Mouse (Mus musculus) liver, embryonic 14.5 days (tissue): Measurements from ENCODE around the gene Dnajb8. TPM values are rescaled to one million over a fixed set of nuclear protein-coding genes. Genes with fewer than 3 reads are reported as not detected.

ENCODE experiments used
- ATAC-seq: fragments of 200-750 bp; cut with Nextera tagmentation; 2 replicates; pipeline ENCODE4 v1.8.0; 2017; ENCODE audit warnings: moderate number of reproducible peaks, mild to moderate bottlenecking, moderate library complexity; ENCODE audit not compliant: insufficient read depth
- DNase-seq, 3 experiments: peaks; one replicate each; pipeline ENCODE4 v3.0.0-alpha.2; 2012 to 2013; ENCODE audit warnings: low read depth in 3 of 3, low spot score in 3 of 3
- H3K27ac ChIP-seq: fragments of 300-500 bp; sonication (generic); 2 replicates; pipeline ENCODE4 v1.5.1; 2014; ENCODE audit warnings: moderate library complexity, mild to moderate bottlenecking, control low read depth, inconsistent platforms
- H3K27me3 ChIP-seq: fragments of 300-500 bp; sonication (generic); 2 replicates; pipeline ENCODE4 v1.6.1; 2014; ENCODE audit warnings: mild to moderate bottlenecking, low read length, moderate library complexity; ENCODE audit not compliant: control insufficient read depth, insufficient read depth
- H3K36me3 ChIP-seq: fragments of 300-500 bp; sonication (generic); replicated peaks from 2 replicates; pipeline ENCODE4 v1.6.1; 2014; ENCODE audit warnings: low read depth; ENCODE audit not compliant: control insufficient read depth, insufficient read depth
- H3K4me1 ChIP-seq, 2 experiments: fragments of 200-500 bp in 1 of 2; fragments of 300-500 bp in 1 of 2; sonication (generic) in 1 of 2; replicated peaks; 2 replicates each; pipeline ENCODE4 v1.6.1; 2012 to 2014; ENCODE audit warnings: antibody characterized with exemption in 1 of 2, inconsistent platforms in 1 of 2, low read length in 1 of 2; ENCODE audit not compliant: control insufficient read depth in 2 of 2, insufficient read depth in 2 of 2
- H3K4me2 ChIP-seq: fragments of 300-500 bp; sonication (generic); 2 replicates; pipeline ENCODE4 v1.6.1; 2014; ENCODE audit warnings: low read depth, mild to moderate bottlenecking, control low read depth, moderate library complexity
- H3K4me3 ChIP-seq, 2 experiments: fragments of 200-500 bp in 1 of 2; fragments of 300-500 bp in 1 of 2; sonication (generic) in 1 of 2; 2 replicates each; pipeline ENCODE4 v1.5.1; 2012 to 2014; ENCODE audit warnings: low read depth in 2 of 2, low read length in 2 of 2, mild to moderate bottlenecking in 2 of 2, control low read depth in 1 of 2, inconsistent platforms in 1 of 2, moderate library complexity in 1 of 2; ENCODE audit not compliant: insufficient read depth in 1 of 2
- H3K9ac ChIP-seq: fragments of 300-500 bp; sonication (generic); replicated peaks from 2 replicates; pipeline ENCODE4 v1.6.1; 2014; ENCODE audit warnings: mild to moderate bottlenecking, control low read depth, moderate library complexity
- H3K9me3 ChIP-seq: fragments of 300-500 bp; sonication (generic); 2 replicates; pipeline ENCODE4 v1.6.1; 2016; ENCODE audit warnings: low read length, mixed read lengths; ENCODE audit not compliant: control insufficient read depth
- CTCF ChIP-seq: IDR thresholded peaks from 2 replicates; pipeline ENCODE4 v1.5.1; 2016; ENCODE audit warnings: antibody characterized with exemption, low read depth, control low read depth
- EP300 ChIP-seq: IDR thresholded peaks from 2 replicates; pipeline ENCODE4 v1.6.1; 2016; ENCODE audit warnings: antibody characterized with exemption, low read depth
- WGBS: fragments of 180-500 bp; shearing (Covaris S2); extraction: QIAGEN DNeasy Blood & Tissue Kit; methylation state at CpG from one replicate; pipeline ENCODE4 v1.1.7; 2014; ENCODE audit not compliant: insufficient replicate concordance; 5-methylcytosine and 5-hydroxymethylcytosine counted together
- polyA plus RNA-seq, 2 experiments: library from polyadenylated mRNA; depleted of rRNA in 1 of 2; stranded (reverse) in 1 of 2; unstranded in 1 of 2; fragments of >200 nt; fragmentation: Nextera tagmentation in 1 of 2; extraction: Ambion mirVana in 1 of 2; gene quantifications; 2 replicates each; pipeline versions ENCODE4 v1.2.1 to v1.2.3; 2012 to 2014

Gene Dnajb8
- polyA plus RNA-seq (2012; rRNA removed) (not detected in 2 replicates), polyA plus RNA-seq (2014; fragmentation: Nextera tagmentation; extraction: Ambion mirVana) (not detected in 2 replicates)

DNA sequence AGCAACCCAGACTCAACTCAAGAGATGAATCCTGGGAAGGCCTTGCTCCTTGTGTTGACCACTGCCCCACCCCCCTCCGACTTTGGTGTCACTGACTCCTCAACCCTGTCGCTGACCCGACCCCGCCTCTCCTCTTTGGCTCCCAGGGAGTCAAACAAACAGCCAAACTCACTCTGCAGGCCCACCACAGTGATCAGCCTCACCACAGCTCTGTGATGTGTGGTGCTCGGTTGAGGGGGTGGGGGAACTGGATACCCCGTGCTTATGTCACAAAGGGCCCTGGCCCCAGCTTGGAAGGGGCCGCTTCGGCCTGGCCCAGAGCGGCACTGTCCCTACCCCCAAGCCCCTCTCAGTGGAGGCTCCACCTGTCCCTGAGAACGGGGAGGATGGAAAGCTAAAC is at the start of gene Dnajb8:
TSS of gene Dnajb8 (plus strand) at position 301 of the 400 bp plus-strand sequence.
- Histone ChIP-seq H3K36me3 (no peaks in the 10 kb centered on the region), H3K9me3 (peaks cover 3% of the 10 kb centered on the region), H3K4me3 (no peak within 1 kb of the TSS), H3K27me3 (no peaks in the 10 kb centered on the region), H3K4me2 (no peak within 1 kb of the TSS), H3K27ac (no peak within 1 kb of the TSS), H3K9ac (no peak within 1 kb of the TSS), H3K4me1 (no peaks in the 10 kb centered on the region)
- WGBS = 61% methylated on average over 10 of the region's 10 CpGs
- ATAC-seq (no peak), DNase-seq (no peak)
- TF ChIP-seq CTCF (no peak), EP300 (no peak)

DNA sequence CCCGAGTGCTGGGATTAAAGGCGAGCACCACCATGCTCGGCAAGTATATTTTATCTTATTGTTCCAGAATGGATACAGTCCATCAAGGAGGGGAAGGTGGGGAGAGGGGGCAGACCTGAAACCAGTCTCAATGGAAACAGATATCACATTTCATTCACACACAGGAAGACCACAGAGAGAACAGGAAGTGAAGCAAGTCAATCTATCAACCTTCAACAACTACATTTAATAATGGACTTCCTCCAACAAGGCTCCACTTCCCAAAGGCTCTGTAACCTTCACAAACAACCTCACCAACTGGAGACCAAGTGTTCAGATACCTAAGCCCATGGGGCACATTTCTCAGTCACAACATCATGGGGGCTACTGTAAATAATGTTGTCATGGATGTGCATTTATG is 47.9 kb upstream of the Dnajb8 start:
- ATAC-seq = no peak
- Histone ChIP-seq H3K9me3 (no peaks in the 10 kb centered on the region), H3K9ac (no peak overlapping the region), H3K27ac (no peak overlapping the region), H3K36me3 (no peaks in the 10 kb centered on the region), H3K4me2 (no peak overlapping the region), H3K4me1 (no peaks in the 10 kb centered on the region), H3K4me3 (no peak overlapping the region), H3K27me3 (no peaks in the 10 kb centered on the region)
- no peak for DNase-seq
- no peak for TF ChIP-seq CTCF
- TF ChIP-seq EP300 = no peak
- 69% methylated on average over 3 of the region's 3 CpGs for WGBS

DNA sequence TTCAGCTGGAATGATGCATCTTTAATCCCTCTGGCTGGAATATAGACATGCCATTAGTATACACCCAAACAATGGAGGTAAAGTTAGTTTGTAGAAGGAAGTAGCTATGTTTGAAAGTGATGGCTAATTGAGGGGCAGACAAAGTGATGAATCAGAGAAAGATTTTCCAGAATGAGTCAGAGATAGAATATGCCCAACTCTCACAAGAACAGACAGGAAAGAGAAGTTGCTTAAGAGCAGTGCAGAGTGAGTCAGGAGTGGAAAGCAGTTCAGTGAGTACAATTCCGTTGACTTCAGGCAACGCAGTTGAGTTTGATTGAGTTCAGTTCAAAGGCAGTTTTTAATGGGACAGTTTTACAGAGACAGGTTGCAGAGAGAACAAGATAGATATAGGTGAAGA is 47.4 kb upstream of the Dnajb8 start:
- TF ChIP-seq CTCF (no peak), EP300 (no peak)
- Histone ChIP-seq H3K4me3 (no peak overlapping the region), H3K27ac (no peak overlapping the region), H3K27me3 (no peaks in the 10 kb centered on the region), H3K4me1 (no peaks in the 10 kb centered on the region), H3K9ac (no peak overlapping the region), H3K36me3 (no peaks in the 10 kb centered on the region), H3K9me3 (no peaks in the 10 kb centered on the region), H3K4me2 (no peak overlapping the region)
- ATAC-seq = no peak
- no peak for DNase-seq
- WGBS = 65% methylated on average over 2 of the region's 2 CpGs

DNA sequence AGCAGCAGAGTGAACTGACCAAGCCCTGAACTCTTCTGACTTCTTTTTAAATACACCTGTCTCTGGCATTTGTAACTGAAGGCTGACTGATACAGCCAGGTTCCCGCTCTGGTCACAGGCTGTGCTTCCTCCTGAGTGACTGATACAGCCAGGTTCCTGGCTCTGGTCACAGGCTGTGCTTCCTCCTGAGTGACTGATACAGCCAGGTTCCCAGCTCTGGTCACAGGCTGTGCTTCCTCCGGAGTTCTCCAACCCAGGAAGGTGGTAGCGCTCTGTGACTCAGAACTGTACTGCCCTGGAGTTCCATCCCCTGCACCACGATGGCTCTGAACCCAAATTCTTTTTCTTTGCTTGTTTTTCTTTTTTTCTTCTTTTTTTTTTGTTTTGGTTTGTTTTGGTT is 37.4 kb upstream of the Dnajb8 start:
- WGBS = 35% methylated on average over 4 of the region's 4 CpGs
- no peak overlapping the region for H3K4me2 ChIP-seq
- no peaks in the 10 kb centered on the region for H3K36me3 ChIP-seq
- TF ChIP-seq CTCF = no peak
- TF ChIP-seq EP300 = no peak
- no peaks in the 10 kb centered on the region for H3K4me1 ChIP-seq
- no peak overlapping the region for H3K4me3 ChIP-seq
- no peak overlapping the region for H3K9ac ChIP-seq
- no peaks in the 10 kb centered on the region for H3K9me3 ChIP-seq
- ATAC-seq (no peak), DNase-seq (no peak)
- no peak overlapping the region for H3K27ac ChIP-seq
- H3K27me3 ChIP-seq = peaks cover 10% of the 10 kb centered on the region

DNA sequence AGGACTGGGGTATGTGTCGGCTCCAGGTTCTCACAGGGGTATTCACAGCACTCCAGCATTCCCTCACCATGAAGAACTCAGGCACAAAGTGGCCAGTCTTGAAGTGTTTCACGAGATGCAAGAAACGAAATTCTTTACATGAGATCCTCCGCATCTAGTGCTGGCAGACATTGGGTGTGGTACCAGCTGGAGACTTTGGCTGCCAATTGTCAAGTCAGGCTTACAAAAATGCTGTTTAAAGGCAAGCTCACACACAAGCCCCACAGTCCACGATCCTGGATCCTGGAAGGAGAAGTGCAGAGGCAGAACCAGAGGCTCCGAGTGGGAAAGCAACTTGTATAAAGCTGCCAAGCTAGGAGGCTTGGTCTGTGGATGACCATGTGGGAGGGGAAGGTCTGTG is 33.9 kb upstream of the Dnajb8 start:
- H3K27me3 ChIP-seq = peaks cover 44% of the 10 kb centered on the region
- H3K4me1 ChIP-seq = peaks cover 2 to 7% of the 10 kb centered on the region in 2 experiments; a peak in 3 of 4 replicates
- H3K27ac ChIP-seq = no peak overlapping the region
- DNase-seq (no peak), ATAC-seq (no peak)
- no peaks in the 10 kb centered on the region for H3K36me3 ChIP-seq
- no peak overlapping the region for H3K4me3 ChIP-seq
- no peak overlapping the region for H3K9ac ChIP-seq
- 70% methylated on average over 6 of the region's 6 CpGs for WGBS
- no peak overlapping the region for H3K4me2 ChIP-seq
- H3K9me3 ChIP-seq = no peaks in the 10 kb centered on the region
- TF ChIP-seq EP300 (no peak), CTCF (no peak)
